Mouse (Mus musculus) embryo, embryonic 10.5 days (tissue): ENCODE measurements around the gene Psma6.

Experiments
- DNase-seq: peaks from one replicate; pipeline ENCODE4 v3.0.0-alpha.2; 2015; ENCODE audit warnings: low spot score

The Psma6 gene

GRCm38 (mm10) chr12:55464846-55465361 is 80.9 kb downstream of the Psma6 start:
- DNase-seq, result no peak

- DNase-seq, result no peak
Measured at GRCm38 (mm10) chr12:55465401-55465983, 81.5 kb downstream of the Psma6 start.

GRCm38 (mm10) chr12:55466088-55466701 is 82.2 kb downstream of the Psma6 start:
- DNase-seq, result no peak

- DNase-seq, result no peak
Measured at GRCm38 (mm10) chr12:55466816-55467215, 82.8 kb downstream of the Psma6 start.

- no peak for DNase-seq
Measured at GRCm38 (mm10) chr12:55467331-55468180, 83.5 kb downstream of the Psma6 start.
